Mouse (Mus musculus): Measurements from ENCODE around the gene Mast1.
"Not testable (repeated sequence)": the region's sequence is repeated elsewhere in the genome, so short reads cannot be mapped to it uniquely, and the experiment has no call there.

The Mast1 gene

DNA sequence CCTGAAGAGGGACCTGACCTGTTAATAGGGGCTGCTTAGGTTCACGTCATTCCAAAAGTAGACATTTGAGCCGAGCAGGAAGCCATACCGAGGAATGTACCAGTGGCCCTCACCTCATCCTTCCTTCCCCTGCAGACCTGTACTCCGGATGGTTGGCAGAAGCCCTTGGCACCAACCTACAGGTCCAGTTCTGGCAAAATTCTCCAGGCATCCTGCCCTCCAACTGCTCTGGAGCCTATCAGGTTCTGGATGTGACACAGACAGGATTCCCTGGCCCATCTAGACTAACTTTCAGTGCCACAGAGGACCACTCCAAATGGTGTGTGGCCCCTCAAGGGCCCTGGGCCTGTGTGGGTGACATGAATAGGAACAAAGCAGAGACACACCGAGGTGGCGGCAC is 26.6 kb downstream of the Mast1 start:
- DNase-seq (ENCODE audit: low spot score in 2 of 2): no peak

DNA sequence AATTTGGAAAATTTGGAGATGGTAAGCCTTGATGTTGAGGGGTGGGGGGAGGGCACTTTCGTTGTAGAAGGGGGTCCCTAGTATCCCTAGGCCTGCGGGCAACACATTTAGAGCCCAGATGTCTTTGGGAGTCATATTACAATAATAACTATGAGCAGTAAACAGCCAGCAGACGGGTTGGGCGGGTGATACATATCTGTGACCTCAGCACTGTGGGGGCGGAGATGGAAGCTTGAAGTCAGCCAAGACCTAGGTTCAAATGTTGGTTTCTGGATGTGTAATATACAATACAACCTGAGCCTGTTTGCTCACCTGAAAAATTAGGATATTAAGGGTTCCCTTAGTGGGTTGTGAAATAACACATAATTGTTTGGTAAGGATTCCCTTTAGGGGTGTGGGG is 27.2 kb downstream of the Mast1 start:
- no peak for DNase-seq (ENCODE audit: low spot score in 2 of 2)

DNA sequence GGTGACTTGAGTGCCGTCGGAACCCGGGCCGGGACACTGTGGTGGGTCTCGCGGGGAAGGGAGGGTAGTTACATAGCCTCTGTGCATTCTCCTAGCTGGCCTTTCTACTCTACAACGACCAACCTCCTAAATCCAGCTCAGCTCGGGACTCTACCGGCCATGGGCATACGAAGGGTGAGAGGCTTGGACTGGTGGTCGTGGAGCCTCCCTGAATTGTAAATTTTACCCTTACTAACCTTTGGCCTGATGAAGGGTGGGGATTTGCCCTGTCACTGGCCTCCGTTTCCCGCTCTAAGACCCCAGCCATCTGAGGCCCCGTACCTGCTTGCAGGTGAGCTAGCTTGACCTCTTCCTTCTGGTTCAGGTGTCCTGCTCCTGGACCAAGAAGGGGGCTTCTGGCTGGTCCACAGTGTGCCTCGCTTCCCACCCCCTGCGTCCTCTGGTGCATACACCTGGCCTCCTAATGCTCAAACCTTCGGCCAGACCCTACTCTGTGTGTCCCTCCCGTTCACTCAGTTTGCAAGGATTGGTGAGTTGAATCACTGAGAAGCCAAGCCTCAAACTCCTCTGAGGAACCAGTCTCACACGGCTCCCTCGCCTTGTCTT is 27.9 kb downstream of the Mast1 start:
- no peak for DNase-seq (ENCODE audit: low spot score in 2 of 2)

DNA sequence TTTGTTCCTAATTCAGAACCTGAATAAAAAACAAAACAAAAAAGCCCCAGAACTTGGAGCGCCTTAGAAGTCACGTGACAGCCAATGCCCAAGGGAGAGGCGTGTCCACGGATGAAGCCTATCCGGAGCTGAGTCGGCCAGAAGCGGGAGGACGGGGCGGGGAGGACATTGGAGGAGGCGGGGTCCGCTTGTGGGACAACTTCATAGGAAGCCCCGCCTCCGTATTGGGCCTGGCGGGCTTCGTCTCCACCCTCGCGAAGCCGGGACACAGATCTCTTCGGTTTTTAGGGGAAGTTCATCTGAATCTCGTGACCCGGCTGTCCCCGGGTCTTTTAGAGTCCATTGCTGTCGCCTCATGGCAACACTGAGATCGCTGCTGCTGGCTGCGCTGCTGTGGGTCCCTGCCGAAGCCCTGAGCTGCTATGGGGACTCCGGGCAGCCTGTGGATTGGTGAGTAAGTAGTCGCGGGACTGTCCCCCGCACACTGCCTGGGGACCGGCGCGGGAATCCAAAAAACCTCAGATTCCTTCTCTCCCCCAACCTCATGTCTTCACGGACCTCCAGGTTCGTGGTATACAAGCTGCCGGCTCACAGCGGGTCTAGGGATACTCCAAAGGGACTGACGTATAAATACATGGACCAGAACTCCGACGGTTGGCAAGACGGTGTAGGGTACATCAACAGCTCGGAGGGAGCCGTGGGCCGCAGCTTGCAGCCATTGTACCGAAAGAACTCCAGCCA is 28.6 kb downstream of the Mast1 start, which contains the start of gene Dnase2a:
TSS of gene Dnase2a (plus strand) at position 140 of the 741 bp plus-strand sequence.
- peak; percentile 84 to 89 for DNase-seq (ENCODE audit: low spot score in 2 of 2)

DNA sequence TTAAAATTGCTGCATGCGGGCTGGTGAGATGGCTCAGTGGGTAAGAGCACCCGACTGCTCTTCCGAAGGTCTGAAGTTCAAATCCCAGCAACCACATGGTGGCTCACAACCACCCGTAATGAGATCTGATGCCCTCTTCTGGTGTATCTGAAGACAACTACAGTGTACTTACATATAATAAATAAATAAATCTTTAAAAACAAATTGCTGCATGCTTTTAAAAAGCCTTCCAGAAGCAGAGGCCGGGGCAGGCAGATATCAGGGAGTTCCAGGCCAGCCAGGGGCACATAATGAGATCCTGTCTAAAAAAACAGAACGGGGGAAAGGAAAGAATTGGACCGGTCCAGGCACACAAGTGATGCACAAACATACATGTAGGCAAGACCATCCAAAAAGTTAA is 29.2 kb downstream of the Mast1 start:
- DNase-seq (ENCODE audit: low spot score in 2 of 2): not testable (repeated sequence)

DNA sequence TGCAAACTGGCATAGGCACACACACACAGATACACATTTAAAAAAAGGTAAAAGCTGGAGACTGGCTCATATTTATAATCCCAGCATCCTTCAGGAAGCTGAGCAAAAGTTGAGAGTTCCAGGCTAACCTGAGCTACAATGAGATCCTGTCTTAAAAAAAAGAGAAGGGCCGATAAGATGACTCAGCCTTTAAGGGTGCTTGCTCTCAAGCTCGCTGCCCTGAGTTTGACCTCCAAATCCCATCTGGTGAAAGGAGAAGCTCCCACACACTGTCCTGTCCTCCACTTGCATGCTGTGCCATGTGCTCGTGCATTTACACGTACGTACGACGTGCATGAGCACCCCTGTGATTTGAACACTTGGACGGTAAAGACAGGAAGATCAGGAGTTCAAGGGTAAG is 29.7 kb downstream of the Mast1 start:
- no peak for DNase-seq (ENCODE audit: low spot score in 2 of 2)

DNA sequence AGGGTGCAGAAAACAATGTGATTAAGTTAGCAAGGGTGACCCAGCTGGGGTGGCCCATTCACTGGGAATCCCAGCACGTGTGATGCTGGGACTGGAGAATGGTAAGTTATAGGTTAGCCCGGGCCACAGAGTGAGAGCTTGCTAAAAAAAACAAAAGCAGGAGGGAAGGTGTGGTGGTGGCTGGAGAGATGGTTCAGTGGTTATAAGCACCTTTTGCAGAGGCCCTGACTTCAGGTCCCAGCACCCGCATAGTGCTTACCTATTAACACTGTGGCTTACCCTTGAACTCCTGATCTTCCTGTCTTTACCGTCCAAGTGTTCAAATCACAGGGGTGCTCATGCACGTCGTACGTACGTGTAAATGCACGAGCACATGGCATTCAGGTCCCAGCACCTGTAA is 30.1 kb downstream of the Mast1 start:
- no peak for DNase-seq (ENCODE audit: low spot score in 2 of 2)

DNA sequence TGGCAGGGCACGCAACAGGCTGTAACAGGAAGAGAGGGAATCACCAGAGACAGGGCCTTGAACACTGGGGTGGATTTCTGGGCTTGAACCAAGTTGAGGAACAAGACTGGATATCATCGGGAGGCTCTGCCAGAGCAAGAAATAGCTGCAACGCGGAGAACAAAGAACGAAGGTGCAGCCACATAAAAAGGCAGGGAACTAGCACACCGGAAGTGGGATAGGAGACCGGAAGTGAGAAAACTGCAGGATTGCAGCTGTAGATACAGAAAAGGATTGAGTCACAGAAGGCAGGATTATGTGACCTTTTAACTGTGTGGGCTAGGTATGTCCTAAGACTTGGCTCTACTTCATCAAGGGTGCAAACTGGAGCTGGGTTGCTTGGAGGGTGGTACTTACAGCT is 32.8 kb downstream of the Mast1 start:
- no peak for DNase-seq (ENCODE audit: low spot score in 2 of 2)

DNA sequence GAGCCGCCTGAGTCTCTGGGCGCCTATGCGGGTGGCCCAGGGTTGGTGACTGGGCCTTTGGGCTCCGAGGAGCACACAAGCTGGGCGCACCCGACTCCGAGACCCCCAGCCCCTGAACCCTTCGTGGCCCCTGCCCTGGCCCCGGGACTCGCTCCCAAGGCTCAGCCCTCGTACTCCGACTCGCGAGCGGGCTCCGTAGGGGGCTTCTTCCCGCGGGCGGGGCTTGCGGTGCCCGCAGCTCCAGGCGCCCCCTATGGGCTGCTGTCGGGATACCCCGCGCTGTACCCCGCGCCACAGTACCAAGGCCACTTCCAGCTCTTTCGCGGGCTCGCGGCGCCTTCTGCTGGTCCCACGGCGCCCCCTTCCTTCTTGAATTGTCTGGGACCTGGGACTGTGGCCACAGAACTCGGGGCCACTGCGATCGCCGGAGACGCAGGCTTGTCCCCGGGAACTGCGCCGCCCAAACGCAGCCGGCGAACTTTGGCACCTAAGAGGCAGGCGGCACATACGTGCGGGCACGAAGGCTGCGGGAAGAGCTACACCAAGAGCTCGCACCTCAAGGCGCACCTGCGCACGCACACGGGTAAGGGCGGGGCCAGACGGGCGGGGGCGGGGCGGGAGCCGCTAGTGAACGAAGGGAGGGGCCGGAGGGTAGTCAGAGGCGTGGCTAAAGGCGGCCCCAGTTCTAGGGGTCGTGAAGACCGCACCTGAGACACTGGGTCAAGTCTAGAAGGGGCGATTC is 34.1 kb downstream of the Mast1 start:
- peak; percentile 81 to 88 for DNase-seq (ENCODE audit: low spot score in 2 of 2)

DNA sequence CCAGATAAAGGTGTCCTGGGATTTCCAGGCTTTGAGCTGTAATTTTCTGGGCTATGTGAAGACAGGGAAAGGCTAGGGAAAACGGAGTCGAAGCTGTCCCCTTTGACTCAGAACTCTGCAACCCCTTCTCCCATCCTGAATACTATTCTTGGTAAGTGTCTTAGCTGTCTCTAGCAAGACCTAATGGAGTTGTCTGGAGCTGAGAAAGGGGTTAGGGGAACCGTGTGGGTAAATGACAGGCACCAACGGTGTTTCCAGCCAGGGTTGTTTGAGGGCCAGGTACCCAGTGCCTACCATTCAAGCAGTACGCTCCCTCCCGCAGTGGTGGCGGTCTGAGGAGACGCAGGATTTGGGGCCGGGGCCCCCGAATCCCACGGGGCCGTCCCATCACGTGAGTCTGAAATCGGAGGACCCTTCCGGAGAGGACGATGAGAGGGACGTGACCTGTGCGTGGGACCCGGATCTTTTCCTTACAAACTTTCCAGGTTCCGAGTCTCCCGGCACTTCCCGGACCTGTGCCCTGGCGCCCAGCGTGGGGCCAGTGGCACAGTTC is 34.7 kb downstream of the Mast1 start:
- DNase-seq (ENCODE audit: low spot score in 2 of 2): no peak

DNA sequence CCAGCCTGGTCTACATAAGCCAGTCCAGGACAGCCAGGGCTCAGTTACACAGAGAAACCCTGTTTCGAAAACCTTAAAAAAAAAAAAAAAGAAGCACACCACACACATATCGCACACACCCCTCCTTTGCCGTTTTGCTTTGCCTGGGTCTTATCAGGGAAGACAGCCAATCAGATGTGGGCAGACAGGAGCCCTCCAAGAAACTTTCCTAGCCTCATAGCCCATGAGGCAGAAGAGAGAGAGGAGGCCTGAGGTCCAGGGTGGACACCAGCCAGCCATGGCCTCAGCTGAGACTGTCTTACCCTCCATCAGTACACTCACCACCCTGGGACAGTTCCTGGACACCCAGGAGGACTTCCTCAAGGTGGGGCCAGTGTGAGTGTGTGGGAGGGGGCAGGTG is 35.4 kb downstream of the Mast1 start, which contains the start of gene Klf1:
TSS of gene Klf1 (plus strand) at position 177 of the 400 bp plus-strand sequence.
- no peak for DNase-seq (ENCODE audit: low spot score in 2 of 2)

DNA sequence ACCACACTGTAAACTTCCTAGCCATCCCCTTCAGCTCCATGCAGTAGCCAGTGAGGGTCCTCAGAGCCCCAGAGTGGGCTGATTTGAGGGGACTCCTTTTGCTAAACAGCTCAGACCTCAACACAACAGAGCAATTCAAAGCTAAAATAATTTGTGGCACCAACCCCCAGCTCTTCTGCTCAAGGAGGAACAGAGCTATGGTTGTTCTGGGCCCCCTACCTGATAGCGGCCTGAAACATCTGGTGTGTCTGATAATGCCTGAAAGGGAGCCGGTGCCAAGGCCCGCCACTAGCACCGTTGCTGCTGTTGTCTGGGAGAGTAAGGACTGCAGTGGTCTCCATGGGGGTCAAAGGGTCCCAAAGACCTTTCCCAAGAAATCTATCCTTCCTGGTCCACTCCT is 36.1 kb downstream of the Mast1 start:
- no peak for DNase-seq (ENCODE audit: low spot score in 2 of 2)

DNA sequence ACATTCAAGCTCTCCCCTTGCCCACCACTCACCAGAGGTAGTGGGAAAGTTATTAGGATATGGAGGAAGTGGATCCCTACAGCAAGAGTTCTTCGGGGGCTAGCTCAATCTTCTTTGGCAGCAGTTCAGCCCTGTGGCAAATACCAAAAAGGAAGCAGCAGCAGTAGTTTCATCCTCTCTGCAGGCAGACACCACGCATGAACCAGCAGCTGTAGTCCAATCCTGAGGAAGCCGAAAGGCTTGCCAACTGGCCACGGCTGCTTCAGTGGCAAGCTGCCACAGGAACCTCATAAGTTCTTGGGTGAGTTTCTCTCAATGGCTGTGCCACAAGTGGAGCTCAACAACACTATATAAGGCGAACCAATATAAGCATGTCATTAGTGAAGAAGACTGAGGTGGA is 41.2 kb downstream of the Mast1 start:
- DNase-seq (ENCODE audit: low spot score in 2 of 2): no peak

DNA sequence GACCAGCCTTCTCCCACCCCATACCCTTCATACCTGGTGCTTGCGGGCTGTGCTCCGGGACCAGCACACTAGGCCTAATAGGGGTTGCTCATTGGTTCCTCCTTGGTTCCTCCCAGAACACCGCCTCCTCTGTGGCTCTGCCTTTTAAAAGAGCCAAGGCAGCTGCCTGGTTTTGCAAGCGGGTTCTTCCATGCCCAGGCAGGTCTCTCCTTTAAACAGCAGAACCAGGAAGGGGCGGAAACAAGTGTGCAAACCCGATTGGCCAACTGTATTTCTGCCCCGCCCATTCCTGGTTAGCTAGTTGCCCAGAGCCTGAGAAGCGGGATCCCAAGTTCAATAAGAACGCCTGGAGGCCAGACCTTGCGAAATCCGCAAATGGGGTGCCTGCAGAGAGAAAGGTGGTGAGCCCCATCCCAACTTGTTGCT is 43.4 kb downstream of the Mast1 start, which contains the start of gene Gcdh:
TSS of gene Gcdh (minus strand) at position 213 of the 426 bp plus-strand sequence.
- DNase-seq (ENCODE audit: low spot score in 2 of 2): peak; percentile 87 to 89

DNA sequence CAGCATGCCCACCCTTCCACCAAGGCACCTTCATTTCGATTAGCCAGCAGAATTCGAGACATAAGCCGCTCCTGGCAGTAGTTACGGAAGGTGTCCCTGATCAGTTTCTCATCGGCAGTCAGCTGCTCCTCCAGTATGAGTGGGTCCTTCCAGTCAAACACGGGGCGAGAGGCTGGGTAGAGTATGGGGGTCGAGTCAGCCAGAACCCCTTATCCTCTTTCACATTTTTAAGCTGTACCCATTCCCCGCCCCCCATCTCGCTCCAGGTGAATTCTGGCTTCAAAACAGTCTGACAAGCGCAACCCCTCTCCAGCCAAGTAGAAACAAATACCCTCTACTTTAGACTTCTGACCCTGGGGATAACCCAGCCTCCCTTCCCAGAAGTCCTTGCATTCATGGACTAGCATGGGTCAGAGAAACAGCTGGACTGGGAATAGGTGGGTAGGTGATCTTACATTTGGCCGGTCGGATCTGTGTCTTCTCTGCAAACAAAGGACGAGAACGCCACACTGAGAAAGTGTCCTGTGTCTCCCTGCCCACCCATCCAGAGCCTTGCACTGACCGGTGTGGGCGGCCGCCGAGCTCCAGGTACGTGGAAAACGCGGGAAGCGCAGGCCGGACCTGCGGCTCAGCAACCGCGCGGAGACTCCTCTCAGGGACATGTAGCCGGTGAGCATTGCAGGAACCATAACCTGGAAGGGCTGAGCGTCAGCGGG is 44.0 kb downstream of the Mast1 start:
- no peak for DNase-seq (ENCODE audit: low spot score in 2 of 2)

DNA sequence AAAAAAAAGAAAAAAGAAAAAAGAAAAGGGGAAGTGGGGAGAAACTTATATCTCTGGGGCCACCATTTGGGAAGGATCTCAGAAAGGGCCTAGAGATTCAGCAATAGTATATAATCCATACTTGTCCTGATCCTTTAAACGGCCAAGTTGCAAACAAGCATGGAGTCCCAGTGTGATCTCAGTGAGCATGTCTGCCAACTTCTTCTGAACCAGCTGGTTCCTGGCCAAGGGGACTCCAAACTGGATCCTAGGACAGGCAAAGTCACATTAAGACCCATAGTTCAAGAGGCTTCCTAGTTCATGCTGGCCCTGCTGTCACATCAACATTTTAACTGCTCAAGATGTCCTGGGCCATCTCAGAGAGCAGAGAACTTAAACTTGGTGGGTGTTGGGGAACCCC is 48.0 kb downstream of the Mast1 start:
- DNase-seq (ENCODE audit: low spot score in 2 of 2): no peak

DNA sequence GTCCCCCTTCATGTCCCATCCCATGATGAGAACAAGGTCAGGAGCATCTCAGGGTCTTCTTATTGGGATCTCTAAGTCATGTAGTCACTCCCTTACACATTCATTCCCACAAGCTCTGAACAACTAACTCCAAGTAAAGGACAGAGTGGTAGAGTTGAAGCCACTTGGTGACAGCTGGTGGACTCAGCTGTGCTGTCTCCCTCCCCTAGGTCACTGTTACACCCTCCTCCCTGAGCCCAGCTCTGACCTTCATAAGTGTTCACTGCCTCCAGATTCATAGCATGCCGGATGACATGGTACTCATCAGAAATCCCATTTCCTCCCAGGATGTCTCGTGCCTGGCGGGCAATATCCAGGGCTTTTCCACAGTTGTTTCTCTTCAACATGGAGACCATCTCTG is 48.9 kb downstream of the Mast1 start:
- DNase-seq (ENCODE audit: low spot score in 2 of 2): no peak

DNA sequence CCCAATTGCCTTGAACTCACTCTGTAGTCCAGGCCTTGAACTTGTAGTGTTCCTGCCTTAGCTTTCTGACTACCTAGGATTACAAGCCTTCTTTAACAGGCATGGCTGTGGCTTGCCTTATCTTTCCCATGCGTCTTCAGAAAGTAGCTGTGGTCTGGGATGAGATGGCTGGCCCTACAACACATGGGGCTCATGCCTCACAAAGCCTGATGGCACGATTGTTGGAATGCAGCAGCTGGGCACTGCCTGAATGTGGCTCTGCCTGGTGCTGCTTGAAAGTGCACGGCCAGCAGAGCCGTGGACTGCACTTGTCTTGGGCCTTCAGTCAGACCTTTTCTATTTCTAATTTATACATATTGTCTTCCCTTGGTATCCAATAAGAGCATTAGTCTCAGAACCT is 52.4 kb downstream of the Mast1 start:
- no peak for DNase-seq (ENCODE audit: low spot score in 2 of 2)

DNA sequence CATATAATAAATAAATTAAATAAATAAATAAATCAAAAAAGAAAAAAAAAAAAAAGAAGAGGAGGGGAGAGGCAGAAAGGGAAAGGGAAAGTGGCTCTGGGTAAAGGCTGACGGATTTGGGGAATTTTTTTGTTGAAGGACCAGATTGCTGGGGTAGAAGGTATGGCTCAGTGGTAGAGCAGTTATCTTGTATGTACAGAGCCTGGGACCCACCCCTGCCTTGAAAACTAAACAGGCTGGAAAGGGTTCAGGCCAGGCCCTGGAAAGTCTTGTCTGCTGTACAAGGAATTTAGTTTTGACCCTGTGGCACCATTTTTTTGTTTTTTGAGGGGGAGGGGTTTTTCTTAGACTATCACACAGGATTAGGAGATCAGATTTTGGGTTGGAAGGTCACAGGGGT is 58.2 kb downstream of the Mast1 start:
- no peak for DNase-seq (ENCODE audit: low spot score in 2 of 2)

DNA sequence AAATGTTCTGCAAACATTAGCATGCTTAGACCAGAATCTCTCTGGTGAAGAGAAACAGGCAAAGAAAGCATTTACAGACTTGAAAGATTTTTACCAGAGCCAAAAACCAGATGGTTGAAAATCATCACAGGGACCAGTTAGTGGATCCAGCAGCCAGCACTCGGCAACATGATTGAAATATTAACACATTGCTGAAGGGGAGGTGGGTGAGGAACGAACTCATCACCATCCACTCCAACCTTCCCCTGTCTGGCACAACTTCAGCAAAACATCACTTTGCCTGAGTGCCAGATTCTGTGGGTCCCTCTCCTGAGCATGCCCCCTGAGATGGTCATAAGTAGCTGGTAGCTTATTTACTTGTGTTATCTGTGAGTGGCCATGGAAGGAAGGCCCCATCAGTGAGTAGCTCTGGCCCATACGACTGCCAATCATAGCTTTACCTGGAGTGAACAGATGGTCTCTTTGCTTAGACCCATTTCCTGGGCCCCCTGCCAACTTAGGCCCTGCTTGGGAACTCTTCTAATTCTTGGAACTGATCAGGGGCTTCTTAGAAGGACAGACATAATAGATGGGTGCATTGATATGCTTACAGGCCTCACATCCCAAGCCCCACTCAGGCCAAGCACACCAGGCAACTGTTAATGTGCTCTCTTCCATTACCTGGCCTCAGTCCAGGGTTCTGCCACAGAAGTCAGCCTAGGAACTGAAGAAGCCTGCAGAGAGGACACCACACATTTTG is 59.7 kb downstream of the Mast1 start:
- DNase-seq (ENCODE audit: low spot score in 2 of 2): no peak

DNA sequence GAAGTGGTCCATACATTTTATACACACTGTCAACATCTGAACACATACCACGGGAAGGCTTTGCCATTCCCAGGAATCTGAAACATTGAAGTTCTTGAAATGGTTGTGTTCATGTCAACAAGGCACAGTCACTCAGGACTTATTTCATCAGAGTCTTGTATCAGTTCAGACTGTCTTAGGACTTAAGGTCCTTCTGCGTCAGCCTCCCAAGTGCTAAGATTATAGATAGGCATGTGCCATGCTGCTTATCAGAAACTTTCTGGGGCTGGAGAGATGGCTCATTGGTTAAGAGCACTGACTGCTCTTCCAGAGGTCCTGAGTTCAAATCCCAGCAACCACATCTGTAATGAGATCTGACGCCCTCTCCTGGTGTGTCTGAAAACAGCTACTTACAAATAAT is 62.8 kb downstream of the Mast1 start:
- no peak for DNase-seq (ENCODE audit: low spot score in 2 of 2)
